Mouse (Mus musculus) lung, postnatal 0 days (tissue): ENCODE measurements at regions not wholly inside any gene's neighbourhood (a gene's known extent, or its start where the extent isn't known, plus 50 kb on each side); places are given as distances from the start of the nearest gene placed in this dataset.

Experiments
- CTCF ChIP-seq: IDR thresholded peaks from 2 replicates; pipeline ENCODE4 v1.5.1; 2016; ENCODE audit warnings: antibody characterized with exemption, mild to moderate bottlenecking
- EP300 ChIP-seq: IDR thresholded peaks from 2 replicates; pipeline ENCODE4 v1.6.1; 2016; ENCODE audit warnings: antibody characterized with exemption, mild to moderate bottlenecking, control low read depth

DNA sequence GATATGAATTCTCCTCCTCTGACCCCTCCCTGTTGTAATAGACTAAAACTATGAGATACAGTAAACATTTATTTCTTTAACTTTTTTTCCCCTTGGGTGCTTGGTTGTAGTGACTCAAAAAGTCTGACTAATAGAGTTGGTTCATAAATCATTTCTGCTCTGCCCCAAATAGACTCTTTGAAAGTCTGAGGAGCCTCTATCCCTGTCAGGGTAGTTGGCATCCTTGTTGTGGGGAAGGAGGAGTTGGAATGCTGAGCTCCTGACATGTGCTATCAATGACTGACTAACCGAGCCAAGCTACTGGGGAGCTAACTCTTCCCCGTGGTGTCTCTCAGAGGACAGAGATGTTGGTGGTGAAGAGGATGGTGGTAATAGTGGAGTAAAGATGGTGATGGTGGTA is 89.4 kb downstream of the En1 start:
- TF ChIP-seq CTCF (no peak), EP300 (no peak)
